ENCODE assay signal across 9 mouse cellular contexts in the genomic region with DNA sequence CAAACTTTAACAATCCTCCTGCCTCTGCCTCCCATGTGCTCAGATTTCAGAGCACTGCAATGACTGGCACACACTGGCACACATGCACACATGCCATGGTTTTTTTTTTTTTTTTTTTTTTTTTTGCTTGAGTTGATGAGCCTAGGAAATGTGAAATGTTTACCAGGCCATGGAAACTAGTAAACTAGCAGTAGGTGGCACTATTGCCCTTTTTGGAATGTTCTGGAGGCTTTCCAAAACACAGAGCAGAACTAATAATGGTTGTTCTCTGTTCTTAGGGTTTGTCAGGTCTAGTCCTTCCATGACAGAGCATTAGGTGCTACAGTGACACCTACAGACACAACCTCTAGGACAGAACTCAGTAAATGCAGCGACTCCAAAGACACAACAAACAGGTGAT. TPM values are rescaled to one million over a fixed set of nuclear protein-coding genes. Genes with fewer than 3 reads are reported as not detected.
DNase-seq lines count a peak whose midpoint lies in the region; ATAC-seq lines count a peak whose summit lies in the region.
"Had no signal": no experiment of that assay in that cellular context is flagged by ENCODE, and none has a peak within 500 bp of the region (broad histone marks: within the 10 kb centered on the region; RNA-seq: fewer than 3 reads in every experiment).

No protein-coding gene starts in this region.

- no peaks in the 10 kb centered on the region for H3K27me3 ChIP-seq in neural tube, embryonic 13.5 days
- H3K27me3 ChIP-seq: midbrain, embryonic 12.5 days had no signal

- H3K36me3 ChIP-seq in neural tube, embryonic 13.5 days: peaks cover 61% of the 10 kb centered on the region

- peak; percentile 49 to 61 for DNase-seq in heart, adult 18-20 months
- no peak for DNase-seq in heart, postnatal 25 days (ENCODE audit: low spot score)
- no peak for DNase-seq in neural tube, embryonic 10.5 days (ENCODE audit: extremely low spot score, low spot score)
- peak; percentile 32 for DNase-seq in lung, postnatal 14 days
- DNase-seq in left cerebral cortex, postnatal 25 days (ENCODE audit: low spot score in 2 of 2): no peak

- ATAC-seq in neural tube, embryonic 13.5 days (ENCODE audit: low read depth): peak; percentile 36; the same call in 1 of the 2 replicates
- 0 out of 2 replicates have a peak, but pooled peaks have one; percentile 36 for ATAC-seq in cerebellum, adult (ENCODE audit: insufficient number of reproducible peaks, low FRiP score, low TSS enrichment)
- no peak for ATAC-seq in frontal cortex, adult (ENCODE audit: low TSS enrichment)

- no peak overlapping the region for H3K4me2 ChIP-seq in neural tube, embryonic 13.5 days
- H3K4me2 ChIP-seq: midbrain, embryonic 12.5 days had no signal

- H3K27ac ChIP-seq in neural tube, embryonic 13.5 days (replicated peaks): no peak overlapping the region
- H3K27ac ChIP-seq: midbrain, embryonic 12.5 days had no signal

- H3K4me3 ChIP-seq in neural tube, embryonic 13.5 days: no peak overlapping the region
- H3K4me3 ChIP-seq: midbrain, embryonic 12.5 days had no signal

- 82% methylated on average over 1 of the region's 1 CpGs for WGBS in neural tube, embryonic 13.5 days

- intact Hi-C loops in heart, postnatal 25 days (cut with DNase I): loop anchor here (5.0 kb wide), 2 partner anchors 140 to 320 kb away; no protein-coding TSS in a partner anchor
- intact Hi-C loops in left cerebral cortex, postnatal 25 days (cut with DNase I): loop anchor here (2.0 to 5.0 kb wide), 2 partner anchors 143 to 320 kb away; no protein-coding TSS in a partner anchor

- no peak overlapping the region for H3K9ac ChIP-seq in neural tube, embryonic 13.5 days
- H3K9ac ChIP-seq: midbrain, embryonic 12.5 days had no signal

- no peaks in the 10 kb centered on the region for H3K9me3 ChIP-seq in neural tube, embryonic 13.5 days
- H3K9me3 ChIP-seq: midbrain, embryonic 12.5 days had no signal

- no peaks in the 10 kb centered on the region for H3K4me1 ChIP-seq in neural tube, embryonic 13.5 days (replicated peaks)
- H3K4me1 ChIP-seq: midbrain, embryonic 12.5 days had no signal

RNA-seq across cellular contexts. Expression of gene Atl2, which starts 33.9 kb away (rescaled TPM):
- total RNA-seq in heart, adult 18-20 months (2021): 10 to 100 TPM; 33.2 to 36.7 TPM
- total RNA-seq in heart, postnatal 25 days (2021): 10 to 100 TPM; 27.8 to 34.0 TPM
- polyA plus RNA-seq in neural tube, embryonic 13.5 days (2015; fragmentation: Nextera tagmentation; extraction: Ambion mirVana): 31.5 and 39.6 TPM in 2 replicates
- 10 to 100 TPM; 65.0 to 71.0 TPM for total RNA-seq in left cerebral cortex, postnatal 25 days (2021)

Comparison
In these comparisons a context has a peak if more than half of its experiments do, and no peak if none do; other contexts are left out.
1. DNase-seq: peak in heart, adult 18-20 months (2 of 2) and lung, postnatal 14 days (single experiment); none in heart, postnatal 25 days (single experiment), neural tube, embryonic 10.5 days (single experiment) and left cerebral cortex, postnatal 25 days (0 of 2).